Mouse (Mus musculus): ENCODE results near the gene Sox30.
"Not testable (repeated sequence)": the region's sequence is repeated elsewhere in the genome, so short reads cannot be mapped to it uniquely, and the experiment has no call there.

Sox30 gene

DNA sequence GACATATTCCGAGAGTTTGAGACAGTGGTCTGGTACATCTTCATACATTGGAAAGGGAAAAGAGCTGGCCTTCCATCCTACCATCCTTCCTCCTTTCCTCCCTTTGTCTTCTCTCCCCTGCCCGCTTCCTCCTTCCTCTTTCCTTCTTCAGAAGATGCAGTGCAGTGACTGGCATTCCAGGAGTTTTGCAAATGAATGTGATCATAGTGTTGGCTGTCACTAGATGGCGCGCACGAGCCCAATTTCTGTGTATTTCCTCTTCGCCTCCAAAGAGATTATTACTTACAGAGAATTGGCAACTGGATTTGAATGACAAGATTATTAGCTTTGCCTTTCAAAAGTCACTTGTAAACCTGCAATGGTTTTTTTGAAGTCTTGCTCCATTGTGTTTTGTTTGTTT lies 36.0 kb downstream of the Sox30 start:
- DNase-seq (ENCODE audit: extremely low read depth, low read depth, low spot score), result no peak

DNA sequence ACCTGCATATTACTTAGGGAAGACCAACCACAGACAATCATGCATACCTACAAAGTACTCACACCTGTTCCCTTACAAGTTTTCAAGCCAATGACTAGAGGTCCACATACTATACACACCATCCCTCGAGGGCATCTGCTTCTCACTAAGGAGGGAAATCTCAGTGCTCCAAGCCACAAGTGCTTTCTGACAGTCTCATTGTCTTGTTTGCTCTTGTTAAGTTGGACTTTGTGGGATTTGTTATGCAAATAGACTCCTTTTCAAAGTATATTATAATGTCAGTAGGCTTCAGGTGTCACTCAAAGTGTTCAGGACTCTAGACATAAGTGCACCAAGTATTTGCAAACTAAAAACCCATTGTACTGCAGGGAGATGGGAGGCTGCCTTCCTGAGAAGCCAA lies 40.1 kb downstream of the Sox30 start:
- DNase-seq (ENCODE audit: extremely low read depth, low read depth, low spot score), result no peak

DNA sequence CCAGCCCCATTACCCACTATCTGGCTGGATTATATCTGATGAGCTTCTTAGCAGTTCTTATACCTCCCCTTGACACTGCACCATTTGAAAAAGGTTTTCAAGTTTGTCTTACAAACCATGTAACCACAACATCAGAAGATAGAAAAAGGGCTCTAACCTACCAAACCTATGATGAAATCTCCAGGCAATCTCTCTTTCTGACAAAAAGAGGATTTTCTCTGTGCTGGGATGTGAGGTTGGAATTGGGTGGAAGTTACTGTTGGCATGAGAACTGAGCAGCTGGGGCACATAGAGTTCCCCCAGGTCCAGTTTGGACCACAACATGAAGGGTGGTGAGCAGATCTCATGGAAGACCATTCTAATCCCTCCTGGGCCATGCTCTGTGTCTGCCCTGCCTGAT lies 41.7 kb downstream of the Sox30 start:
- no peak for DNase-seq (ENCODE audit: extremely low read depth, low read depth, low spot score)

DNA sequence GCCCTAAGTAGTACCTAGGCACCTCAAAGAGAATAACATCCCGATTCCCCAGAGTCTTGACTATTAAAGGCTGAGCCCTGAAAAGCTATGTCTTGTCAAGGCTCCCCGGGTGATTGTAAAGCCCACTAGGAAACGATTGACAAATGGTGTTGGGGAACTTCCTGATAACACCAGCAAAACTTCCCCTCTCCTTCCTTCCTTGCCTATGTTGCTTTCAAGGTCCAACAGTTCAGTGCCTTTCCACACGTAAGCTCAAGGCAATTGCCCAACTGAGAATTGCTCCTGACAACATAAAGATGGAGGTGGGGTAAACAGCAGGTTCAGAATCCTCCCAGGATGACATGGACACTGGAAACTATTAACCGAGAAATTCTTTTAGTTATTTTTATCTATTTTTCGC lies 42.9 kb downstream of the Sox30 start:
- DNase-seq (ENCODE audit: extremely low read depth, low read depth, low spot score), result no peak

DNA sequence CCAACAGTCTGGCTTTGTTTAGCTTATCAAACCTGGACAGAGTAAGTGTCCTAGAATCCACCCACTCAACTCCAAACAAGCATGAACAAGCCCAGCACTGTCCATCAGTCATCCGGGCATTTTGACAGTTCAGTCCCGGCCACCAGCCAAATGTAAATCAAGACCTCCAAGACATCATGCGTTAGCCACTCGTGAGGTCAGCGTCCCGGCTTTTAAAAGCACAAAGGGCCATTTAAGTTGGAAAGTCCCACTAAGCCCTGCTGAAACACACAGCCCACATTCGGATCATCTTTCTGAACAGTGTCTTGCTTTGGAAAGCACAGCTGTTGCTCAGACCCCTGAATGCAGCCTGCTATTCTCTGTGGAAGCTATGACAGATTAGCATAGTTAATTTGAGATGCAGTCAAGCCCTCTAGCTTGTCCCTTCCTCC lies 45.9 kb downstream of the Sox30 start:
- no peak for DNase-seq (ENCODE audit: extremely low read depth, low read depth, low spot score)

DNA sequence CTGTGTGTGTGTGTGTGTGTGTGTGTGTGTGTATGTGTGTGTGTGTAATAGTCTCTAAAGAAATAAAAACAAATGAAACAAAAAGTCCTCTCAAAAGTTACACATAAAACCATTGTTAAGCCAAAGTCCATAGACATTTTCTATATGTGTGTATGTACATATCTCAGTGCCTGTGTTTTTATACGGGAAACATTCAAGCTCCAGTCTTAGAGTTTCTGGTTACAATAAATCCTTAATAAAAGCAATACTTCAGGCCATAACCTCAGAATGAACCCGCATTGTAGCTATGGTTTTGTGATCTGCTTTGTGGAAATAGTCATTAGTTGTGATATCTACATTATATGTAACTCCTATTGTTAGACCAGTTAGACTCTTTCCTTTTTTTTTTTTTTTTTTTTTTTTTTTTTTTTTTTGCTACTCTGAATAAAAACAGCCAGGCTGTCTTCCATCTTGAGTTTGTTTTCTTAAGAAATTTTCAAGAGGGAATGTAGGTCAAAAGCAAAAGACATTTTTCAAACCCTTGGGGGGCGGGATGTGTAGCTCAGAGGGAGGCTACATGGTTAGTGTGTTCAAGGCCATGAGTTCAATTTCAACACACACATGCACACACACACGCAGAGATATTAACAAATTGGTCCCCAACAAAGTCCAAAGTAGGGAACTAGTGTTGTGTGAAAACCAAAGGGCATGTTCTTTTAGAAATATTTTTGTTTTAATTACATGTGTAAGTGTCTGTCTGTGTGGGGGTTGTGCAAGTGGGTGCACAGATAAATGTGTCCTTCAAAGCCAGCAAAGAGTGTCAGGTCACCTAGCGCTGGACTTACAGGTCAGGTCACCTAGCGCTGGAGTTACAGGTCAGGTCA lies 48.1 kb downstream of the Sox30 start:
- no peak for DNase-seq (ENCODE audit: extremely low read depth, low read depth, low spot score)

DNA sequence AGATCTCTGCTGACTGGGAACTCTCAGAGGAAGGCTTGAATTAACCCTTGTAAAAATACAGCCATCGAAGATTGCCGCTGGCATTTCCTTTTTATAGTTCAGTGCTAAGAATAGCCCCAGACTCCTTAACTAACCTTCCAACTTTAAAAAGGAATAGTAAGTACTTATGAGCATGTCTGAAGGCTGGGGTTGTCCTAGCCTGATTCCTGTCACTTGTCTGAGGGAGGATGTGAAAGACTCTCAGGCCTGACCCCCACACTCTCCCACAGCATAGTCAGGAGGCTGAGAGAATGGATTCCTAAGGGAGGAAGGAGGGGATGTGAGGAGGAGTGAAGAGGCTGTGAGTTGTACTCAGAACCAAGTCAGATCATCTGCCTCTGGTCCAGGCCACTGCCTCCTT lies 49.4 kb downstream of the Sox30 start:
- no peak for DNase-seq (ENCODE audit: extremely low read depth, low read depth, low spot score)

DNA sequence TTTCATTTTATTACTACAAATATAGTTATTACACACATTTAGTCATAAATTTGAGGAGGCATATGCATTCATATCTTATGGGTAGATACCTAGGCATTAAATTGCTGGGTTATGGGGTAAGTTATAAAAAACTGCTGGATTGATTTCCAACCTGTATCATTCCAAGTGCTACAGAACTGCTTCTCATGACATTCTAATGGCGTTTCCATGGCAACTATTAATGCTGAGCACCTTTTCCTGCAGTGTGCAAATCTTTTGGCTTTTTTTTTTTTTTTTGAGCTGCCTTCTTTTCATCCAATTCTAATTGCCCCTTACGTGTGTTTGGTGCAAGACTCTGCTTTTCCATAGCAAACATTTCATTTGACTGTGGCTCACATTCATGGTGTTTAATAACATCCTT lies 49.9 kb downstream of the Sox30 start:
- no peak for DNase-seq (ENCODE audit: extremely low read depth, low read depth, low spot score)

DNA sequence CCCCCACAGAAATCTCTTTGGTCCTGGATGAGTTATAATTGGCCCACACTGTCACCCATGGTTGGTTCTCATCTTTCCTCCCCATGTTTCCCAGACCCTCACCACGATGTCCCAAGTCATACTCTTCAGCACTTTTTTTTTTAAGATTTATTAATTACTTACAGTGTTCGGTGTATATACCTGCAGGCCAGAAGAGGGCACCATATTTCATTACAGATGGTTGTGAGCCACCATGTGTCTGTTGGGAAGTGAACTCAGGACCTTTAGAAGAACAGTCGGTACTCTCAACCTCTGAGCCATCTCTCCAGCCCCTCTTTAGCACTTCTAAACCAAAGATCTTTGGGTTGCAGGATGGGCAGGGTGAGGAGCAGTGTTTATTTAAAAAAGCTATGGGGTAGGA lies 51.4 kb downstream of the Sox30 start:
- no peak for DNase-seq (ENCODE audit: extremely low read depth, low read depth, low spot score)

DNA sequence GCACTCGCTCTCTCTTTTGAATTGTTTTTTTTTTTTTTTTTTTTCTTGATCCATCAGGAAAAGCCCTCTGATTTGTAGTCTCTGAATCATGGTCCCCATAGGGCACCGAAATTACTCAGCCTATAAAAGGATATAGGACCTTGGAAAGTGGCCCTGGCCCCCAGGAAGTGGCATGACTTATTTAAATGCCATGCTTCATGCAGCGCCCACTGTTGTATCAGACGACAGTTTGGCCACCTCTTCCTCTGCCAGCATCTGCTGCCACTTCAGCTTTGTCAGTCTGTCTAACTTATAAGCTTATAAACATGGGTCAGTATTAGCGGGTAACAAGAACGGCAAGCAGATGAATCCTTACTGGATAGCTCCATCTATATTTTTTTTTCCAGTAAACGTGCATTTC lies 52.8 kb downstream of the Sox30 start:
- DNase-seq (ENCODE audit: extremely low read depth, low read depth, low spot score), result no peak

DNA sequence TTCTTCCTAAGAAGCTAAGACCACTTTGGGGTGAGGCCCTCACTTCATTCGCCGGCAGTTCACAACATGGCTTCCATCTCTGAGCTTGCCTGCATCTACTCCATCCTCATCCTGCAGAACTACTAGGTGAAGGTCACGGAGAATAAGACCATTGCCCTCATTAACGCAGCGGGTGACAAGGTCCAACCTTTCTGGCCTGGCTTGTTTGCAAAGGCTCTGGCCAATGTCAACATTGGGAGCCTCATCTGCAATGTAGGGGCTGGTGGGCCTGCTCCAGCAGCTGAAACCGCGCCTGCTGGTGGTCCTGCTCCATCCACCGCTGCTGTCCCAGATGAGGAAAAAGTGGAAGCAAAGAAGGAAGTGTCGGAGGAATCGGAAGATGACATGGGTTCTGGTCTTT lies 56.3 kb downstream of the Sox30 start:
- DNase-seq (ENCODE audit: extremely low read depth, low read depth, low spot score), result no peak

DNA sequence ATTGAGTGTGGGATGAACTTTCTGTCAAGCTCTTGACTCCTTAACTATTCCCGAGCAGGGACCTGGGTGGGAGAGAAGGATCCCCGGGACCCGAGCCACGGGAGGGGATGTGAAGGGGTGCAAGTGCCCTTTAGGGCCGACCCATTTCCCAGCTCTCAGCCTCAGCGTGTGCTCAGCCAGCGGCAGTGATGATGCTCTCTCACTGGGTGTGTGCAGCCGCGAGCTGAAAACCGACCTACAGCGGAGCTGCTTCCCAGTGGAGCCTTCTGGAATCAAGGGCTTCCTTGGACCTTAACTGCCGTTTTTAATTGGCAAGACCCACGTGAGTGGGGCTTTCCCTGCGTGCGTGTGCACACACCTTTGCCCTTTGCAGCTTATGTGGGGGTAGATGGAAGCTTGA lies 58.8 kb downstream of the Sox30 start:
- DNase-seq (ENCODE audit: extremely low read depth, low read depth, low spot score), result no peak

DNA sequence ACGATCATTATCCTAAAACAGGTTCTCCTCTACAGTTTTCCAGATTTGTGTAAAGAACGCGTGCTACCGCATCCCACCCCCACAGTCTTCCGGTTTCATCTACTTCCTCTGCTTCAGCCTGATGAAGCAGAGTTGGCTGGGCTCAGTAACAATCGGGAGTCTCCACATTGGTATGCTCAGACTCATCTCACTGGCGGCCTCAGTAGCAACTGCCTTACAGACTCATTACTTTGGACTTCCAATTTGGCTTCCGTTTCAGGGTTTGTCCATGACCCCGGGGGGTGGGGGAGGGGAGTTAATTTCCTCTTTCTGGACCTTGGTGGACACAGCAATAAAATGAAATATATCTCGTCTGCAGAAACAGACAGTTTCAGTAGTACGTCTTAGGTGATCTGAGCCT lies 59.2 kb downstream of the Sox30 start:
- DNase-seq (ENCODE audit: extremely low read depth, low read depth, low spot score), result no peak

DNA sequence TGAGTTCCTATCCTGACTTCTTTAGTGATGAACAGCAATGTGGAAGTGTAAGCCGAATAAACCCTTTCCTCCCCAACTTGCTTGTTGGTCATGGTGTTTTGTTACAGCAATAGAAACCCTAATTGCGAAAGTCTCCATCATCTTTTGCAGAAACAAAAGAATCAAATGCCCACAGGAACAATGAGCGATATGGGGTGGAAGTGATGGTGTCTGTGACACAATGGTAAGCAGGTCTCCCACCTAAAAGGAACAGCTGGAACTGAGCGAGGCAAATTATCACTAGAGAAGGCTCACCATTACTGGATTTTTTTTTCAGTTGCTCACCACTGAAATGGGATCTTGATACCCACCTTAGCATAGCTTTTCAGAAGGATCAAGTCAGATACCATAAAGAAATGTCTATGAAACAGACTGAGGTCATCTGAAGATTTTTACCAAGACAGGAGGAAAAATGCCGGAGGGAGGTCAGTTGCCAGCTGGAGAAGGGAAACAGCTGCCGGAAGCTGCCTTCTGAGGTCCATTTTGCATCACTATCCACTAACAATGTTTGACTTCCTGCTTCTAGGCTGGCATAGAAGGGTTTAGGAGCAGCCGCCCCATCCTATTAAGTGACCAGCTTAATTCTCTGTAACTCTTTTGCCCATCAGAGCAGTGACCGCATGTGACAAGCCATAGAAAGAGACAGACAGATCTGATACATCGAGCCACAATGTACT lies 60.9 kb downstream of the Sox30 start:
- no peak for DNase-seq (ENCODE audit: extremely low read depth, low read depth, low spot score)

DNA sequence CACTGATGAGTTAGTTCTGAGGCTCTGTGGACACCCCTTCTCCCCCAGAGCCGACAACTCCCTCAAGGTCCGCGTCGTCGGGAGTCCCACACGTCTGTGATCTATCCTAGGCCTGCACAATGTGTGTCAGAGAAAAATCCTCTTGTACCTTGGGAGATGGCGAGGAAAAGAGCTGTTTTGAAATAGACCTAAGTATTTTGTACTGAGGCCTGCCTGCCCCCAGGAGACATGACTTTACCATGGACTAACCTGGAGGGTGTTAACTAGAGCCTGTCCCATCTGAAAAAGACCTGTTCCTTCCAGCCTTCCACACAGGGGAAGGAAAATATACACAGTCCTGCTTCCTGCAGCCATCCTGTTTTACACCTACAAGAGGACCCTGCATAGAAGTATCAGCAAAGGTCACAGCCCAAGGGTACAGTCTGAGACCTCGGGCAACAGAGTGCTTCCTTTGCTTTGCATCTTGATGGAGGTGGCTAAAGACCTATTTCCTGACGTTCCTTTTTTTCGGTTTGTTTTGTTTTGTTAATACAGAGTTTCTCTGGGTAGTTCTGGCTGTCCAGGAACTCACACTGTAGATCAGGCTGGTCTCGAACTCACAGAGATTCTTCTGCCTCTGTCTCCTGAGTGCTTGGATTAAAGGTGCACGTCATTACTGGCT lies 61.6 kb downstream of the Sox30 start:
- no peak for DNase-seq (ENCODE audit: extremely low read depth, low read depth, low spot score)

DNA sequence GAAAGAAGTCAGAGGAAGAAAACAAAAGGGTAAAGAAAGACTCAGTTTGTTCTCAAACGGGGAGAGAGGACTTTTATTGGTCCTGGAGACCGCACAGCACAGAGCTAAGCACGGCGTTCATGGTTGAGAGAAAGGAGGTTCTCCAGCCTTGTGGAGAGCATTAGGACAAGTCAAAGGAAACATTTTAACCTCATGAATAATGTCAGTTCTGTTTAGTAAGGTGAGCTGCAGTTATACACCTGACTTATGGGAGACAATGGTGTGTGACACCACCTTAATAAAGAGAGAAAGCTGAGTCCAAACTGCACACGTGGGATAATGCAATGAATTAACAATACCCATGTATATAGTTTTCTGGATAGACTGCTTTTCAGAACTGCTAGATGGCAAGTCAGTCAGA lies 64.7 kb downstream of the Sox30 start:
- no peak for DNase-seq (ENCODE audit: extremely low read depth, low read depth, low spot score)

DNA sequence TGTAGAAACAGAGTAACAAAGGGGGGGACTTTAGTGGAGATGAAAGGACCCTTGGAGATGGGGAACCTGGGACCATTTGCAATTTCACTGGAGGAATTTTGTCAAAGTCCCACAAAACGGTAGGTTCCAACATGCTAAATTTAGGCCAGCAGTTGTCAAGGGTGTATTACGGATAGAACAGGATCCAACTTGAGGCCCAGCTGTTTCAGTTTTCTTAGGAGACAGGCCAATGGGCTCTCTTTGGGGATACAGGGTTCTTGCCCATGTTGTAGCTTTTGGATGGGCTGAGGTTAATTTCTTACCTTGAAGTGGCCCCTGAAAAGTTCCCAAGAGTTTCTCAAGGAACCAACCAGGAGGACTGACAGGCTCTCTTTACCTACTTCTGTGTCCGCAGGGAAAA lies 67.2 kb downstream of the Sox30 start:
- no peak for DNase-seq (ENCODE audit: extremely low read depth, low read depth, low spot score)

DNA sequence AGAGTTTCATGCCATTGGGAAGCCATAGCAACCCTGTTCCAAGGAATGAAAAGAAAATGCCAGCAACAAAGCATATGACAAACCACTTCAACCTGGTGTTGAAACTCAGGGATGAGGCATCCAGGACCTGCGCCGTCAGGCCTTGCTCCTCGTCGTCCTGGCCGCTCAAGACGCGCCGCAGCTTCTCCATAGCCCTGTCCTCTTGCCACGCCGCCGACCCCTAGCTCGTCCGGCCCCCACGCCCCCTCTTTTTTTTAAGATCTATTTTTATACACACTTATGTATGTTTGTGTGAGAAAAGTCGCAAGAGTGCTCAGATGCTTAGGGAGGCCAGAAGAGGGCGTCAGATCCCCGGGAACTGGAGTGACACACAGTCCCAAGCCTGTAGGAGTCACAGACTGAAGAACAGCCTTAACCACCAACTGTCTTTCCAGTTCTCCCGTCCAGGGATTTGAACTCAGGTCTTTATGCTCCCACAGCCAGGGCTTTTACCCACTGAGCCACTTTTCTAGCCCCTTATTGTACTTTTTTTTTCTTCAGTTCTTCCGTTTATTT lies 72.1 kb downstream of the Sox30 start, which contains the start of gene Gm12166:
Gm12166 (minus strand) TSS at position 217 of the 555 bp plus-strand sequence.
- DNase-seq (ENCODE audit: extremely low read depth, low read depth, low spot score), result not testable (repeated sequence)

DNA sequence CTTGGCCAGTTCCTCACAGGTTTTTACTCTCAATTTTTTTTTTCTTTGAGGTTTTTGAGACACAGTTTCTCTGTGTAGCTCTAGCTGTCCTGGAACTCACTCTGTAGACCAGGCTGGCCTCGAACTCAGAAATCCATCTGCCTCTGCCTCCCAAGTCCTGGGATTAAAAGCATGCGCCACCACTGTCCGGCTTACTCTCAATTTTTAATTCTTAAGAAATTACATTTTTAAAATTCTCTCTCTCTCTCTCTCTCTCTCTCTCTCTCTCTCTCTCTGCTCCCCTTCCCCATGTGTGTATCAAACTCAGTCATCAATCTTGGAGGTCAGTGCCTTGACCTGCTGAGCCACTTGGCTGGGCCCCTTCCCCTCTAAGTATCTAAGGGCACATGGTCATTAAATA lies 73.3 kb downstream of the Sox30 start:
- not testable (repeated sequence) for DNase-seq (ENCODE audit: extremely low read depth, low read depth, low spot score)

DNA sequence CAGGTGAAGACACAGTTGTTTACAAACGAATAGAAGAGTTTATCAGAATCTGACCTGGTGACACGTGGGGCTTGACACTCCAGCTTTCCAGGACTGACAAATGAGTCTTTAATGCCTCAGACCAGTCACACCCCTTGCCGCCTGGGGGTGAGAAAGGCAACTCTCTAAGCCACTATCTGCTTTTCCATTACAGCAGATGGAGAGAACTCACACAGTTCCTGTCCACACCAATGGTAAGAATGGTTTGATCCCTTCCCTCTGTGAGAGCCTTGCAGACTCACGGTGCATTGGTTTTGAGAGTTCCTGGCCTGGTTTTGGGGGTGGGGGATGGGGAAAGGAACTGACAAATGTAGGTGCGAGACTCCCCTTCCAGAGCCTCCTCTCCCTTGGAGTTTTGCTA lies 74.2 kb downstream of the Sox30 start:
- no peak for DNase-seq (ENCODE audit: extremely low read depth, low read depth, low spot score)
